Mouse (Mus musculus) brain, embryonic 14.5 days (tissue): Measurements from ENCODE around the gene Dcaf1.

Experiments used
- CTCF ChIP-seq: fragments of 200-500 bp; IDR thresholded peaks from 2 replicates; pipeline ENCODE4 v1.5.1; 2012; ENCODE audit warnings: inconsistent platforms, mild to moderate bottlenecking, moderate library complexity, borderline replicate concordance; ENCODE audit not compliant: insufficient read depth, insufficient read length; ENCODE audit errors: extremely low read depth
- POLR2A ChIP-seq: fragments of 200-500 bp; IDR thresholded peaks from 2 replicates; pipeline ENCODE4 v1.6.1; 2012; ENCODE audit warnings: mild to moderate bottlenecking, inconsistent platforms, borderline replicate concordance; ENCODE audit not compliant: poor library complexity, insufficient read depth, insufficient read length, severe bottlenecking; ENCODE audit errors: extremely low read depth

GRCm38 (mm10) chr9:106913759-106914158 lies 92.1 kb downstream of the Dcaf1 start:
- TF ChIP-seq CTCF: no peak
- no peak for TF ChIP-seq POLR2A
